In genomic region chr11:77967114-77967513, GRCm38 (mm10) we compare ENCODE assay signal across 9 mouse cellular contexts. TPM values are rescaled to one million over a fixed set of nuclear protein-coding genes. Genes with fewer than 3 reads are reported as not detected.
DNase-seq lines count a peak whose midpoint lies in the region; ATAC-seq and TF ChIP-seq lines count a peak whose summit lies in the region.
"Had no signal": no experiment of that assay in that cellular context is flagged by ENCODE, and none has a peak within 500 bp of the region (broad histone marks: within the 10 kb centered on the region; RNA-seq: fewer than 3 reads in every experiment).

No protein-coding gene starts in this region.

- H3K27me3 ChIP-seq in intestine, embryonic 14.5 days (replicated peaks; ENCODE audit: control insufficient read depth, insufficient read depth, low read length): peaks cover 3% of the 10 kb centered on the region; the same call in 1 of the 2 replicates
- no peaks in the 10 kb centered on the region for H3K27me3 ChIP-seq in intestine, embryonic 15.5 days (replicated peaks)

- no peaks in the 10 kb centered on the region for H3K36me3 ChIP-seq in intestine, embryonic 14.5 days (ENCODE audit: control insufficient read depth, insufficient read depth, low read length)
- no peaks in the 10 kb centered on the region for H3K36me3 ChIP-seq in intestine, embryonic 15.5 days
- H3K36me3 ChIP-seq: lung, embryonic 15.5 days had no signal

- DNase-seq in intestine, embryonic 14.5 days (ENCODE audit: low spot score): peak; percentile 93
- peak; percentile 87 for DNase-seq in adipocyte (ENCODE audit: low spot score)
- DNase-seq in embryo, embryonic 11.5 days (ENCODE audit: low read depth, low spot score): peak; percentile 71
- DNase-seq in heart, postnatal 10 days: peak; percentile 84 to 89
- DNase-seq in left cerebral cortex, adult 2 months (ENCODE audit: extremely low spot score in 1 of 2, low spot score in 2 of 2): peak; percentile 73 to 84
- DNase-seq in natural killer cell, adult 2 months (ENCODE audit: low spot score in 2 of 2): peak; percentile 36 to 50
- DNase-seq in testis, postnatal 10 days (ENCODE audit: low spot score): peak; percentile 85

- 0% methylated on average over 4 of the region's 4 CpGs for WGBS in intestine, embryonic 14.5 days
- 0% methylated on average over 4 of the region's 4 CpGs for WGBS in intestine, embryonic 15.5 days

- no peaks in the 10 kb centered on the region; the same call in 1 of the 2 replicates for H3K4me1 ChIP-seq in intestine, embryonic 14.5 days (replicated peaks; ENCODE audit: control insufficient read depth, insufficient read depth, low read length)
- H3K4me1 ChIP-seq in intestine, embryonic 15.5 days (replicated peaks): no peaks in the 10 kb centered on the region

- H3K4me2 ChIP-seq in intestine, embryonic 14.5 days (ENCODE audit: low read length): no peak overlapping the region
- H3K4me2 ChIP-seq in intestine, embryonic 15.5 days (replicated peaks): no peak overlapping the region
- H3K4me2 ChIP-seq: lung, embryonic 15.5 days had no signal

- TF ChIP-seq CTCF in left cerebral cortex, adult 2 months (IDR thresholded peaks at IDR 0.05): peak; percentile 88

- H3K4me3 ChIP-seq in intestine, embryonic 14.5 days (ENCODE audit: low read depth, low read length): no peak overlapping the region
- no peak overlapping the region for H3K4me3 ChIP-seq in intestine, embryonic 15.5 days (replicated peaks)
- H3K4me3 ChIP-seq in left cerebral cortex, adult 2 months: no peak overlapping the region
- H3K4me3 ChIP-seq: lung, embryonic 15.5 days had no signal

- no peak overlapping the region for H3K9ac ChIP-seq in intestine, embryonic 14.5 days (ENCODE audit: low read length)
- no peak overlapping the region for H3K9ac ChIP-seq in intestine, embryonic 15.5 days
- H3K9ac ChIP-seq: lung, embryonic 15.5 days had no signal

- intact Hi-C loops in heart, postnatal 10 days (cut with DNase I): loop anchor here (1.0 to 5.0 kb wide), 2 partner anchors 140 to 230 kb away; no protein-coding TSS in a partner anchor
- intact Hi-C loops in left cerebral cortex, adult 2 months (cut with DNase I): loop anchor here (1.0 to 10.0 kb wide), 2 partner anchors 141 to 232 kb away; no protein-coding TSS in a partner anchor

- no peak overlapping the region for H3K27ac ChIP-seq in intestine, embryonic 14.5 days (ENCODE audit: low read depth)
- no peak overlapping the region for H3K27ac ChIP-seq in intestine, embryonic 15.5 days
- H3K27ac ChIP-seq in left cerebral cortex, adult 2 months: no peak overlapping the region
- H3K27ac ChIP-seq: lung, embryonic 15.5 days had no signal

- no peaks in the 10 kb centered on the region for H3K9me3 ChIP-seq in intestine, embryonic 14.5 days (ENCODE audit: control insufficient read depth, low read length)
- no peaks in the 10 kb centered on the region for H3K9me3 ChIP-seq in intestine, embryonic 15.5 days
- H3K9me3 ChIP-seq: lung, embryonic 15.5 days had no signal

- no peak; the same call in 1 of the 2 replicates for ATAC-seq in intestine, embryonic 14.5 days (replicated peaks; ENCODE audit: low FRiP score, low TSS enrichment, low read depth)
- ATAC-seq in intestine, embryonic 15.5 days: no peak

RNA-seq across cellular contexts. Expression of gene Phf12, which starts 15.4 kb away (rescaled TPM):
- 16.5 and 19.6 TPM in 2 replicates for polyA plus RNA-seq in intestine, embryonic 14.5 days (2014; fragmentation: Nextera tagmentation; extraction: Ambion mirVana)
- 12.8 and 13.5 TPM in 2 replicates for polyA plus RNA-seq in intestine, embryonic 15.5 days (2015; fragmentation: Nextera tagmentation; extraction: Ambion mirVana)
- total RNA-seq in heart, postnatal 10 days (2021): 10 to 100 TPM; 39.5 to 41.7 TPM
- total RNA-seq in left cerebral cortex, adult 2 months (2021): 10 to 100 TPM; 58.9 to 59.2 TPM

RNA-seq across cellular contexts. Expression of gene Sez6, which starts 36.5 kb away (rescaled TPM):
- polyA plus RNA-seq in intestine, embryonic 14.5 days (2014; fragmentation: Nextera tagmentation; extraction: Ambion mirVana): 1.0 and 1.4 TPM in 2 replicates
- polyA plus RNA-seq in intestine, embryonic 15.5 days (2015; fragmentation: Nextera tagmentation; extraction: Ambion mirVana): 0.95 and 1.2 TPM in 2 replicates
- total RNA-seq in heart, postnatal 10 days (2021): under 1 TPM; 0.22 to 0.64 TPM
- total RNA-seq in left cerebral cortex, adult 2 months (2021): 100 to 1,000 TPM; 127 to 157 TPM

Comparison
In these comparisons a context has a peak if more than half of its experiments do, and no peak if none do; other contexts are left out.
1. DNase-seq: peak in every context shown above with its lines; median percentile 93 in intestine, embryonic 14.5 days; 87 in adipocyte; 86 in heart, postnatal 10 days; 85 in testis, postnatal 10 days; 78 in left cerebral cortex, adult 2 months; 71 in embryo, embryonic 11.5 days; 43 in natural killer cell, adult 2 months.
2. RNA of gene Sez6, which starts 36.5 kb away (total RNA-seq): 127 to 157 TPM in left cerebral cortex, adult 2 months; 0.22 to 0.64 TPM in heart, postnatal 10 days; every median in the first group is over 10 times any median in the second.